Mouse (Mus musculus): ENCODE measurements at regions not wholly inside any gene's neighbourhood (a gene's known extent, or its start where the extent isn't known, plus 50 kb on each side); places are given as distances from the start of the nearest gene placed in this dataset.

GRCm38 (mm10) chr1:92347656-92348055, 126.0 kb downstream of the Ndufa10 start:
- no peak for TF ChIP-seq CTCF (IDR thresholded peaks at IDR 0.05; ENCODE audit: insufficient read depth, low read depth, low read length)
- no peak for TF ChIP-seq POLR2A (IDR thresholded peaks at IDR 0.05; ENCODE audit: insufficient read depth, low read depth, low read length)

All from olfactory bulb, adult 2 months (tissue).